Mouse (Mus musculus): ENCODE data around the gene Pgm2l1.

GRCm38 (mm10) chr7:100327514-100327913 is 100.3 kb downstream of the Pgm2l1 start:
- TF ChIP-seq CTCF (IDR thresholded peaks at IDR 0.05; ENCODE audit: low read depth, low read length) (no peak), GATA2 (IDR thresholded peaks at IDR 0.05; ENCODE audit: borderline replicate concordance, low read depth, low read length) (no peak), GATA1 (IDR thresholded peaks at IDR 0.05; ENCODE audit: borderline replicate concordance, low read length) (no peak), POLR2AphosphoS5 (IDR thresholded peaks at IDR 0.05; ENCODE audit: insufficient replicate concordance, low read depth, low read length) (no peak)
